Mouse (Mus musculus) adrenal gland, adult (tissue): ENCODE results near the gene Foxp1.

Source experiments
- DNase-seq, 2 experiments: peaks; one replicate each; pipeline ENCODE4 v3.0.0; 2022 to 2023; ENCODE audit warnings: low spot score in 1 of 2; ENCODE audit not compliant: inconsistent age in 2 of 2

Gene Foxp1

DNA sequence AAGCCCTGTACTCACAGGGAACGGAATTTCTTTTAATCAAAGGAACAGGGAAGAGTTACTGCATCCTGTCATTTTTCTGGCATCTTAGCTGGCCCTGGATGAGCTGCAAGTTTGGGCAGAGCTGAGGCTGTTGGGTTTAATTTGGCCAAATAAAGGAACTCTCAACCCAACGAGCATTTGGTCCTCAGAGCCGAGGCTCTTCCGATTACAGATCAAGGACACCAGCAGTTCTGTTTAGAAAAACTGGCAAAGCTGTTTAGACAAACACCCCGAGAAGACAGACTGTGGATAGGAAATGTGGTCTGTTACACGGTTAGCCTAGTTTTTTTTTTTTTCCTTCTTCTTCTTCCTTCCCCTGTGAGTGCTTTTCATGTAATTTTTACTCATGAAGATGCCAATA lies 158.0 kb downstream of the Foxp1 start:
- peak in 1 of 2 experiments; percentile 48 for DNase-seq

DNA sequence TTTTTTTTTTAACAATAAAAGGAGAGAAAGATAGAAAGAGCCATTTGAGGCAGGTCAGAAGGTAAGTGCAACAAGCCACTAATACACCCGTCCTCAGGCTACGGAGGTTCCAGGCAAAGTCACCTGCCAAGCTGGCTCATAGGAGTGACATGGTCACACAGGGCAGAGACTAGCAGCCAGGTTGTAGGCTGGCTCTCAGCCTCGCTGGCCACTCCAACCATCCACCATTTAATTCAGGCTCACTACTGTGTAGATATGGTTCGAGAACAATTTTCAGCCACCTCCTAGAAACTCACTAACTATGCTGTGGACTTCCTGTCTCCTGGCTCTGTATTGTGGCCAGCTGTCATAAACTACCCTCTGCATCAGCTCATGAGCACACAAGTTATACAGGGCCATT lies 161.9 kb downstream of the Foxp1 start:
- no peak for DNase-seq

DNA sequence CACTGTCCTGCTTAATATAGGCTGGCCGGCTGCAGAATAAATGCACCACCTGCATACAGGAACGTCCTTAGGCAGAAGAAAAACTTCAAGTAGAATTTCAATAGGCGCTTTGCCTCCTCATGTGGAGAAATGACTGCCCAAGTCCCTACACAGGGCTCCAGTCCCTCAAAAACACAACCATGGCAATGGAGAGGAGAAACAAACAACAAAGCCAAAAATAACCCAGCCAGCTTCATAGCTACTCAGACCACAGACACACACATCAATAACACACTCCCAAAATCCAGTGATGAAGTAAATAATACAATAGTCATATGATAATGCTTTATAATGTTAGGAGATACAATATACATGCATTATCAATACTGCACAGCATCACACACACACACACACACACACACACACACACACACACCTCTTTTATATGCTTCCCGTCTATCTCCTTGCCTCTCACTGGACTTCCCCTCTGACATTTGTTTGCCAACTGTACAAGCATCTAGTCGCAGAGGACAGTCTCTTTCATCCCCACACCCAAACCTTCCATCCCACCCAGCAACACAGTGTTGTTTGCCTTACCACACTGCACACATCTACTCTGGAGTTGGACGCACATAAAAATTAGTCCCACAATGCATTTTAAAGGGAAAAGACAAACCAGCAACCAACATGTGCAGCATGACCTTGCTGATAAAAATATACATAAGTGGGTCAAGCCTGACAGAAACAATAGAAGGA lies 162.6 kb downstream of the Foxp1 start:
- no peak for DNase-seq

DNA sequence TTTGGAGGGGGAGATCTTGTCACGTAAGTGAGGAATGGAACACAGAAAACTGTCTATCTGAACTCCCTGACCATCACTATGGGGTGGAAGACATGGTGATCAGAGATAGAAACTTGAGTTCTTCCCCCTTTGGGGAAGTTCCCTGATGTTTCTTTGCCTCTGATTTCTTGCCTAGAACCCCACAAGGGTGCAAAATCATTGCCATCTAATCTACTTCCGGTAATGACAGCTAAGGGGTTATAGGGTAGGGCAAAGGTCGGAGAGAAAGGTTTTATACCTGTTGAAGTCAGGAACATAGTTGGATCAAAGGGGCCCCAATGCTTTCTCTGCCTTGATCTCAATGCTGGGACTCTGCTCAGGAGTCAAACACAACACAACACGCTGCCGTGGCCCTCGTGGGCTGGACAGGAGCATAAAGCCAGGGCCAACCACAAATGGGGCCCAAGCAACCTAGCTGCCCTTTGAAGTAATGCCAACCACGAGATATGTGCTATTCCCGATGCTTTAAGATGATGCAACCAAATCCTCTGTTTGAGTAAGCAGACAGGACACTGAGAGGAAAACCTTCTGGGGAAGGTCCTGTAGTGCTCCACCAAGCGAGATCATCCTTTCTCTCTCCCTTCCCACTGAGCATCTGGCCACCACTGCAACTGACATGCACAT lies 163.4 kb downstream of the Foxp1 start:
- peak; percentile 23 to 54 for DNase-seq

DNA sequence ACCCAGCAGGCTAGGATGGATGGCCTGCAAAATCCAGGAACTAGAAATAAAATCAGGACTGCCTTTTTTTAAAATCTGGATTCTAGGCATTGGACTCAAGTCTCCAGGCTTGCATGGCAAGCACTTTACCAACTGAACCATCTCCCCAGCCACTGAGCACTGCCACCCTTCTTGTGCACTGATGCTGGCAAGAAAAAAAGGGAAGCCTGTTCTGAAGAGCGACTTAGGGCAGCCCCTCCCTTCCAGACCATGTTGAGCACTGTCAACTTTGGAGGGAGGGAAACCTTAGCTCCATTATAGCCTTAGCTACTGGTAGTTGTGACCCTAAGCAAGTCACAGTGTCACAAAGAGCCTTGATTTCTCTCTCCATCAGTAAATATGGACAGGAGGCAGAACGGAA lies 164.6 kb downstream of the Foxp1 start:
- DNase-seq, result no peak

DNA sequence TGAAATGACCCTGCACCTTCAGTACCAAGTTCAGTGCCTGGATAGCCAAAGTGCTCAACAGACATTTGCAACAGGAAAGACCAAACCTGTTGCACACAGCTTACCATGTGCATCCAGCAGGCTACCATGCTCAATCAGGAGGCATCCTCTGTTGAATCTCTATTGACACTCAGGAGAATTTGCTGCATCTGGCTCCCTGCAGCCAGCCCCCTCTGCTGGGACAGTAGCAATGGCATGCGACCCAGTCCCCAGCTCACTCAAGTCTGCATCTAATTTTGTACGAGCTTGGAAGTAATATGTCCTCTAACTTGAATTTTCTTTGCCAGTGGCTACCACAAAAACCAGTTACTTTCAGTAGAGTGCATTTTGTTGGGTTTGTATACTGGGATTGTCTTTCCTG lies 168.2 kb downstream of the Foxp1 start:
- DNase-seq, result no peak

DNA sequence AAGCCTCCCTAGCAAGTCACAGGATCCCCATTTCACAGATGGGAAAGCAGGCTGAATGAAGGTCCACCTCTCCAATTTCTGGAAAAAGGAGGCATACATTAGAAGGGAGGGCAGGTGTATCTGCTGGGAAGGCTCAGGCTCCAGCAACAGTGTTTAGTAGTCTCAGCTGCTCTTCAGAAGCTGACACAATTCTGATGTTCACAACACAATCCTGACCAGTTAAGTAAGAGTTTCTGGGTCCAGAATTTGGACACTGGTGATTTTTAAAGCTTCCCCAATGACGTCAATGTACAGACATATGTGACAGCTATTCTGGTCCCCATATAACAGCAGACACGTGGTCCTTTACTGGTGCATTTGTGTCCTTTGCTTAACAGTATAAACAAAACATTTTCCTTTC lies 169.1 kb downstream of the Foxp1 start:
- no peak for DNase-seq

DNA sequence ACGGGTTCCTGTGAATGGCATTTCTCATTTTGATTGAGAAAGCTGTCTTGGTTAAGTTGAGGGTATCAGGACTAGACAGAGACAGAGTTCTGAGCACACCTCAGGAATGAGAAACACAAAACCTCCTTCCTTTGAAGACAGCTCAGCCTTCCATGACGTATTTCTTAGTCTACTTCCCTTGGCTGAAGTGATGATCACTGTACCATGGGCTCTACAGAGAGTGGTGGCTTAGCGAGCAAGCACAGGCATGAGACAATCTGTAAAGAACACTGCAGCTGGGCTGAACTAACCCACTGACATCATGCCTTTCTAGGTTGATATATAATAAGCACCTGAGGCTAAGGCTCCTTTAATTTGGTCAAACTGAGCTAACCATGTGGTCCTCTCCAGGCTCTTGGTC lies 172.0 kb downstream of the Foxp1 start:
- no peak for DNase-seq

DNA sequence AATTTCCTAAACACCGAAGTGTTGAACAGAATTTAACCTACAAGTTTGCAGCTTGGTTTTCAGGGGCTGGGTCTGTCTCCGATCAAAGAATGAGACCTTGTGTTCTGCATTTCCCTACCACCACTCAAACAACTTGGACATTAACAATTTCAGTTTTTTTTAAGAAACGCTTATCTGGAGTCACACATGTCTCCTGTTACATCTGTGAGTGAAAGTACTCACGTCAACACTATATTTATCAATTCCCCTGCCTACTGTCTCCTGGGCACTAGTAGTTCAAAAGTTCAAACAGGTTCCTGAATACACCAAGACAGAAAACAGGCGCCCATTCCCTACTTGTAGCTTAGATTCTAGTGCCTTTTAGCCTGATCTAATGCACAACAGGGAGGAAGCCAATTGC lies 172.4 kb downstream of the Foxp1 start:
- DNase-seq, result no peak

DNA sequence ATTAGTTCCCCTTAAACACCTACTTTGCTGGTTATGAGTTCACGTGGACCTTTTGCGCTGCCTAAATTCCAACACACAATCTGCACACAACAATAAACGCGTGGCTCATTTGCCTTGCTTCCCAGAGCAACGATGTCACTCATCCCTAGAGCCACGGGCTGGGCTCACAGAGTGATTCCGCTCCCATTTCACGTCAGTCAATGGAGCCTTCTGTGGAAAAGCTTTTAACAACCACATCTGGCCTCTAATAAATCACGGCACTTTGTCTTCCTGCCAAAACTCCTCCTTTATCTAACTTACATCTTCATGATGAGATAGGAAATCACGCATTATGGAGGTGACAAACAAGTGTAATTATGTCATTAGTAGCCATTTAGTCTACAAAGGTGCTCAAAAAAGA lies 174.7 kb downstream of the Foxp1 start:
- DNase-seq, result no peak

DNA sequence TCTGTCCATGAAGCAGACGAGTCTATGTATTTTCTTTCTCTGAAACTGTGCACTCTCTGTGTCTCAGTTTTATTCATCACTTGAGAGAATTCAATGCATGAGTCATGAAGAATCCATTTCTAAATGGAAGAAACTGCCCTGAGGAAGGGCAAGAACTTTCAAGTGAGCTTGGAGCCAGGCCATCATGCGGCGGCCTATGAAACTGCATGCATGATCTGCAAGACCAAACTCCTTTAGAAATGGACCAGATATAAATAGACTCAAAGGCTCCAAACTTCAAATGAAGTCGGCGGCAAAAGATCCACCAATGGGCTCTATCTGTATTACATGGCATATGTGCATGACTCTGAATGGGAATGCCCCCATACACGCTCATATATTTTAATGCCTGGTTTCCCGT lies 177.6 kb downstream of the Foxp1 start:
- DNase-seq, result no peak

DNA sequence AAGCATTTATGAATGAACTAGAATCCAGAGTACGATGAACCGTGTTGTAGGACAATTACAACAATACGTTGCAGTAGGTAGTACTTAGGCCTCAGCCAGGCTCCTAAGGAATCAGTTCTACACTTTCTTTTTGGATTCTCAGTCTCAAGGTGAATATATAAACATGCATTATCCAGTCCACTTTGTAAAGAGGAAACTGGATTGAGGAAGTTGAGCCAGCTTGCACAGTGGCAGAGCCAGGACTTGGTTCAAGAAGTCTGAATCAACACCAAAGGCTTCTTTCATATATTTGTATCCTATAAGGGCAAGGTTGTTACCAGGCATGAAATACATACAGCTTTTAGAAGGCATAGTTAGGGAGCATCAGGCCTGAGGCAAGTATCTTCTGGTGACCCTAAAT lies 178.2 kb downstream of the Foxp1 start:
- no peak for DNase-seq

DNA sequence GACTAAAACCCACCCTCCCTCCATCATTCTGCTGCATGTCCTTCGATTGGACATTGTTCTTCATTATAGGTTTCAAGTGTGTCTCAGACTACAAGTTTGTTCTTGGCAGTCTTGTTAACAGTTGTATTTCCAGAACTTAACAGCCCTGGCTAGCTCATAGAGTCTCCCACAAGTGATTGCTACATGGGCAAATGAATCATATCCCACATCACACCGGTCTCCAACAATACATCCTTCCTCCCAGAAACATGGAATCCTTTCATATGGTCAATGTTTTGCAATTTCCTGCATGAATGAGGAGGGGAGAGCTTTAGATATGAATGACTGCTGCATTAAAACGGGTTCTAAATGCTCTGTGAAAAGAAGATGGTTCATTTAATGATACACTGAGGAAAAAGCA lies 178.7 kb downstream of the Foxp1 start:
- no peak for DNase-seq

DNA sequence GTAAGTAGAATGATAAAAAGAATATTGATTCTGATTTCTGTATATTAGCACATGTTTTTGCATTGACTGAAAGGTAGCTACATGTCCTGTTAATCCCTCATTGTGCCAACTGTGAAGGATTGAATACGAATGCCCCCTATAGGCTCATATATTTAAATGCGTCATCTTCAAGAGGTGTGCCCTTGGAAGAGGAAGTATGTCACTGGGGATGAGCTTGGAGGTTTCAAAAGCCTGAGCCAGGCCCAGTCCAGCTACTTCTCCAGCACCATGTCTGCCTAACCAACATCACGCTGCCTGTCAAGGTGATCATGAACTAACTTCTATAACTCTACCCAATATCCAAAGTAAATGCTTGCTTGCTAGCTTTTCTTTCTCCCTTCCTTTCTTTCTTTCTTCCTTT lies 180.1 kb downstream of the Foxp1 start:
- DNase-seq, result no peak

DNA sequence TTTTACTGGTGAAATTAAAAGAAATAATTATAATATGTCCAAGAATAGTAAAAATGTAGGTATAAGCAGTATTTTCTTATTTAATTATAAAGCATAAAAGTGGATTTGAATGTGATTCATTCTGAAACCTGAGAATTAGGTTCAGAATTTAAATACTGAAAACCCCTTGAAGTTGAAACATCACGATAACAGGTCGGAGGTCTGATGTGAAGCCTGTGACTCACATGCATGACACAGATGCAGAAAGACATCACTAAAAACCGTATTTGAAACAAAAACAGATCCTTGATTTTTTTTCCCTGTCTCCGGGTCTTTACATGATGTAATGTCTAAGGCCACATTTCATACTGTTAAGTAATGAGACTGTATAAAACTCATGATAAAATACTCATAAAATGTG lies 181.6 kb downstream of the Foxp1 start:
- DNase-seq, result no peak

DNA sequence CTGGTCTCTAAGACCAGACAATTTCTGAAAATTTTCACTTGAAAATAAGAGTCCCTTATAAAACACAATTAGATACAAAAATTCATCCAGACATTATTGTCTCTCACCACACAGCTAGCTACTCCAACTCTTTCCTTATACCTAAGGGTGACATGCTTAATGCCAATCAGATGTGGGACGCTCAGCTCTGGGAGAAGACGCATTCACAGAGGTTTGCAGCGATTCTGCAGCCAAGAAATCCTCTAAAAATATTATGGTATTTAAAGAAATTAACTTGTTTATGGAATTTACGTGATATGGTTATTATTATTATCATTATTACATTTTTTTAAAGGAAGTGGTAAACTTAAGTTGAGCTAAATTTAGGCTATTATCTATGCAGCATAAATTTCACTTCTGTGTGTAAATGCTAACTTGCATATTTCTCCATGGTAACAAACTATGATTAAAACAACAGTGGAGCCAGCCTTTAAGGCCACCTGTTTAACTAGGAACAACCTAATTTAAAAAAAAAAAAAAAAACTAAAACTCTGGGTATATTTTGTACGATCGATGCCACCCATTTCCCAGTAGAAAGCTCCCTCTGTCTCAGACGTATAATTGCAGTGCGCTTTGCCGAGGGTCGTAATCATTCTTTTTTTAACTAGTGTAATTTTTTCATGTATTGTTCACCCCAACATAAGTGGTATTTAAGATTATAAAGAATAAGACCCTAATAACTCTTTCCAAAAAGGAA lies 182.4 kb downstream of the Foxp1 start:
- no peak for DNase-seq

DNA sequence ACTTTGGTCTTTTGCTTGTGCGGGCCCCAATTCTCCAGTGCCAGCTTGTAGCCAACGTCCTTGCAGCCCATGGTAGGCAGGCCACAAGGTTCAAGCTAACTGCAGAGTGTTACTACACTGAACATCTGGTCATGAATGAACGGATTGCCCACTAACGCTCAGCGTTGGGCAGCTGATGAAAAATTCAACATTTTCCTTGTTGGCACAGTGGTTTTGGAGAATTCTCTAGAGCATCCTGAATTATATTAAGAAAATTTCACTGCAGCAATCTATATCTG lies 183.2 kb downstream of the Foxp1 start:
- DNase-seq, result no peak

DNA sequence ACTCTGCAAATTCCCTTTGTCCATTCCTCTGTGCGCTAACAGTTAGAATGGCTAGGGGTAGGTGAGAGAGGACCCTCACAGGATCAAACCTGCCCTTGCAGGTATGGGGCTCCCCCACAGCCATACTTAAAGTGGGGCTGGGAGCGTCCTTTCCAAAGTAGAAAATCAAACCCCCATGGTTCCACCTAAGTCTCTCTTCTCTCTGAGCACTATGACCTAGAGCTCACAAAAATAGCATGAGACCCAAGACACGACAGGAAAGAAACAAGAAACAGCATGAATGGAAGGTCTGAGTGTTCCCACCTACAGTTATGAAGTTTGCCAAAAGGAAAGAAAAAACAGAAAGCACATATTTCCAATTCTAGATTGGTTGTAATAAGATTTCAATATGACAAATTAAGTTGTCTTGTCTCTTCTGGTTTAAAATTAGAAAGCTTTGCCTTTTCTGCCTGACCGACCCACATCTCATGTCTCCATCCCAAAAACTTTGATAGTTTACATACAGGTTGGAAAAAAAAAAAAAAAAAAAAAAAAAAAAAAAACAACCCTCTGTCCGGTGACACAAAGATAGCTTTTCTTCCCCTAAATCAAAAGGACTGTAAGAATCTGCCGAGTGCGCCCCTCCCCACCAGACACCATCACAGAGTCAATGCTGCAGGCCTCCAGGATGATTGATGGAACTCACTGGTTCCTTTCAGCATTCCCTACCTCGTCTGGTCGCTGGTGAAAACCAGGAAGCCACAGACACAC lies 183.8 kb downstream of the Foxp1 start:
- DNase-seq, result no peak

DNA sequence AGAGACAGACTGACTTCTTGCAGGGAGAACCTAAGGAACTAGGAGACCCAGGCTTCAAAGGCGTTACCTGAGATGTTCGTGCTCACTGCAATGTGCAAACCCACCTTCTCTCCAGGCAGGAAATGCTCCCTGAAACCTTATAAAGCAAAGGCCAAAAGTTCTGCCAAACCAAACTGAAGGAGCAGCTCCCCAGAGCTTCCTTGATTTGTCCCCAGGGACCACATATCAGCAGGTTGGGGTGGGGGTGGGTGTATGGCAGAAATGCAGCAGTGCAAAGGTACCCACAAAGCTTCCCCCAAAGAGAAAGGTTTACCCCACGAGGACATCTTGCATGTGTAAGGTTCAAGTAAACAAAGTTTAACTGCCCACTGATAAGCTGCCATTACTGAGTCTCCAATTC lies 184.3 kb downstream of the Foxp1 start:
- DNase-seq, result no peak

DNA sequence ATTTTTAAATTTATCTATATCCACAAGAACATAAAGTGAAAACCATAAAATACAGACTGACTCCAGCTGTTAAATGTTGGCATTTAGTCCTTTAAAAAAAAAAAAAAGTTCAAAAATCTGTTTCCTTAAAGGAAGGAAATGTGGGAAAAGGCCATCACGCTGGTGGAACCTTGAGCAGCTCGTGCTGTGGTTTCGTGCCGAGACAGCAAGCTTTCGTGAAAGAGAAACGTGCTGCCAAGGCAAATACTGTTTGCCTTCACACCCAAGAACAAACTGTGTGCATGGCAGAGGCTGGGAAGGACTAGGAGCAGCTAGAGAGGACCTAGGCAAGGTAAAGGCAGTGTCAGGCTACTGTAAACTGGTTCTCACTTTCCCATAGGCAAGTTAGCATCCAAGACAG lies 184.9 kb downstream of the Foxp1 start:
- peak in 1 of 2 experiments; percentile 41 for DNase-seq

DNA sequence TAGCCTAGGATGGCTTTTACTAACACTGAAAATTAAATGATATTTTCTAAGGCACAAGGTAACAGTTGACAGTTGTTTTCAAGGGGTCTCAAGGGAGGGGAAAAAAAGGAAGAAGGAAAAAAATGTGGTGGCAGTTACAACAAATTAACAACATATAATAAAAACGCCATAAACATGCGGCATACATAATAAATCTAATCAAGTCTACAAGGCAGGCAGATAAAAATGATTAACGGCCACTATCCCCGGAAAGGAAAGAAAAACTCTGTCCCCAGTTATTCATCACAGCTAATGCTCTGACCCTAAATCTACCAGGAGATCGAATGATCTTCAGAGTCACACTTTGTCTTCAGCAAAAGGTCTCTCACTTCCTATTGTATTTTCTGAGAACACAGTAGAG lies 186.3 kb downstream of the Foxp1 start:
- DNase-seq, result no peak
